Mouse (Mus musculus) small intestine, adult 2 months (tissue): Measurements from ENCODE around the gene Slc10a1. TPM values are rescaled to one million over a fixed set of nuclear protein-coding genes. Genes with fewer than 3 reads are reported as not detected.

ENCODE experiments used
- H3K27ac ChIP-seq: fragments of 200-500 bp; 2 replicates; pipeline ENCODE4 v1.5.1; 2012; ENCODE audit warnings: low read depth, low read length, control low read depth, inconsistent platforms; ENCODE audit not compliant: insufficient read depth
- H3K27me3 ChIP-seq: fragments of 200-500 bp; 2 replicates; pipeline ENCODE4 v1.6.1; 2012; ENCODE audit warnings: mild to moderate bottlenecking, moderate library complexity, low read length, inconsistent platforms; ENCODE audit not compliant: control insufficient read depth, insufficient read depth
- H3K36me3 ChIP-seq: fragments of 200-500 bp; 2 replicates; pipeline ENCODE4 v1.6.1; 2012; ENCODE audit warnings: mild to moderate bottlenecking, low read length, control low read depth, inconsistent platforms; ENCODE audit not compliant: control insufficient read depth, insufficient read depth
- H3K4me1 ChIP-seq: fragments of 200-500 bp; 2 replicates; pipeline ENCODE4 v1.6.1; 2012; ENCODE audit warnings: low read length, inconsistent platforms, mixed read lengths; ENCODE audit not compliant: control insufficient read depth, insufficient read depth, insufficient read length
- H3K4me3 ChIP-seq: fragments of 200-500 bp; 2 replicates; pipeline ENCODE4 v1.5.1; 2012; ENCODE audit warnings: low read depth, mild to moderate bottlenecking, control low read depth, inconsistent platforms, low read length, moderate library complexity
- CTCF ChIP-seq: fragments of 200-500 bp; IDR thresholded peaks from 2 replicates; pipeline ENCODE4 v1.5.1; 2012; ENCODE audit warnings: low read depth, mild to moderate bottlenecking, control low read depth, inconsistent platforms, low read length, moderate library complexity, mixed read lengths; ENCODE audit not compliant: insufficient replicate concordance, insufficient read length; ENCODE audit errors: extremely low read depth
- POLR2A ChIP-seq: fragments of 200-500 bp; IDR thresholded peaks from 2 replicates; pipeline ENCODE4 v1.6.1; 2012; ENCODE audit warnings: low read depth, mild to moderate bottlenecking, control low read depth, inconsistent platforms, low read length, moderate library complexity
- WGBS: fragments of 180-500 bp; shearing (Covaris S2); methylation state at CpG from one replicate; pipeline ENCODE4 v1.1.7; 2018; 5-methylcytosine and 5-hydroxymethylcytosine counted together
- polyA plus RNA-seq: library from polyadenylated mRNA; depleted of rRNA; stranded (reverse); fragments of >200 nt; gene quantifications from 2 replicates; pipeline ENCODE4 v1.2.3, GENCODE M21; 2012; rRNA removed

Gene Slc10a1
- polyA plus RNA-seq, result not detected in 2 replicates

DNA sequence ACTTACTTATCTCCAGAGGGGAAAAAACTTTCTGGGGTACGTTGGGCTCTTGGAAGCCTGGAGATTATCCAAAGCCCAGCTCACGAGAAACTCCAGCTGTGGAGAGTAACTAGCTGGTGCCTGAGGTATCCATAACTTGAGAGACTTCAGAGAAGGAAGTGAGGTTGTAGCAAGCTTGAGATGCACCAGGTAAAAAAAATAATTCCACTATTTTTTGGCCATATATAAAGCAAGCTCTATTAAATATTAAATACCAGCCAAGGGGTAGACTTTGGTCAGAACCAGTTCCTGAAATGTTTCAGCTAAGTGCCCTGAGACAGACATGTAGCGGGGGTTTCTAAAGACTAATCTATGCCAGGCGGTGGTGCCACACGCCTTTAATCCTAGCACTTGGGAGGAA lies at the start of gene Slc10a1:
Gene Slc10a1, minus strand, starts transcription at position 101 of the 400 bp plus-strand sequence.
- TF ChIP-seq POLR2A (no peak), CTCF (no peak)
- no peak within 1 kb of the TSS for H3K27ac ChIP-seq
- H3K4me3 ChIP-seq, result no peak within 1 kb of the TSS
- H3K36me3 ChIP-seq, result no peaks in the 10 kb centered on the region
- 0 out of 2 replicates have a peak, but pooled peaks cover 4% of the 10 kb centered on the region for H3K27me3 ChIP-seq
- 83% methylated on average over 5 of the region's 5 CpGs for WGBS
- H3K4me1 ChIP-seq, result no peaks in the 10 kb centered on the region

DNA sequence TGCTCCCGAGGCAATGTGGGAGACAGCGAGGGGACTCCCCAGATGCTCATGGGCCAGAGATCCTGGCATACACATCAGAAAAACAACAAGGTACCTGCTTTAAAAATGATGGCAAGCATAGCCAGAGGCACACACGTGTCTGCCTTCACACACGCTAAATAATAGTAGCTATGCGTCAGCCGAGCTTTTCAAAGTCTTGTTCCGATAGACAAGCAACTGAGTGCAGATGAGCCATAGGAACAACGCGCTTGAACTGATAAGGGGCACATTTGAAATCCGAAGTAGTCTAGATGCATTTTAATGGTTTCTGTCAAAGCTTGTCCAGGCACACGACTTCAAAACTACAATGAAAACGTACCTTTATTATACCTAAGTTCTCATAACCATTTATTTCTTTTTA lies 49.1 kb upstream of the Slc10a1 start:
- no peak overlapping the region for H3K4me3 ChIP-seq
- no peaks in the 10 kb centered on the region for H3K36me3 ChIP-seq
- H3K27me3 ChIP-seq, result no peaks in the 10 kb centered on the region
- TF ChIP-seq CTCF (no peak), POLR2A (no peak)
- no peak overlapping the region for H3K27ac ChIP-seq
- 92% methylated on average over 12 of the region's 12 CpGs for WGBS
- no peaks in the 10 kb centered on the region for H3K4me1 ChIP-seq

DNA sequence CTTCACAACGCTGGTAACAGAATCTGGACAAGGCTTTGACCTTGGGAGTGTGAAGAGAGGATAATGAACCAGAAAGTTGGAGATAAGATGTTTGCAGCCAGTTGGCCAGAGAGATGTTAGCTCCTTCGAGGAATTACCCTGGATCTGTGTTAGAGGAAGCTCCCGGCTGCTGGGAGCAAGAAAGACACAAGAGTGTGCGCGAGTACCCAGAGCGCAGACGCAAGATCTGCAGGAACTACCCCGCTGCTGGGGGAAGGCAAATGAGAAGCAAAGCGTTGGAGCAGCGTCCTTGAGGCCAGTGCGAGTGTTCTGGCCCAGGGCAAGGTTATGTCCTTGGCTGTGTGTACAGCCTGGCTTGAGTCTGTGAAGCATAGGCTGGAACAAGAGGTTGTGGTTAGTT lies 45.0 kb upstream of the Slc10a1 start:
- Histone ChIP-seq H3K36me3 (no peaks in the 10 kb centered on the region), H3K27me3 (no peaks in the 10 kb centered on the region), H3K4me3 (no peak overlapping the region), H3K4me1 (no peaks in the 10 kb centered on the region), H3K27ac (no peak overlapping the region)
- 67% methylated on average over 11 of the region's 11 CpGs for WGBS
- TF ChIP-seq CTCF (no peak), POLR2A (no peak)

DNA sequence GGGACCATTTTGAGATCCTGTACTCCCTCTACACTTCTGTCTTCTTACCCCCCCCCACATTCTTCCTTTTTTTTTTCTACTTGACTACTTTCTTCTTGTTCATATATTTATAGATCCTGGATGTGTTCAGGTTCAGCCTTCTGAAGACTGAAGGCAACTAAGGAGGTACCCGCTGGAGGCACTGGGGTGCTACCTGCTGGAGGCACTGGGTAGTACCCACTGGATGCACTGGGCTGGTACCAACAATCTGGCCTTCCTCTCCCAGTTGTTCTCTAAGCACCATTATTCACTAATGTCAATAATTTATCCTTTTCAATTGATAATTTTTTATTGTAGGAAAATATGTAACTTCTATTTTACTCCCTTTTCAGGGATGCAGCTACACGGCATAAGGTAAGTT lies 43.5 kb upstream of the Slc10a1 start:
- Histone ChIP-seq H3K27ac (no peak overlapping the region), H3K27me3 (no peaks in the 10 kb centered on the region), H3K36me3 (no peaks in the 10 kb centered on the region), H3K4me1 (no peaks in the 10 kb centered on the region), H3K4me3 (no peak overlapping the region)
- 79% methylated on average over 2 of the region's 2 CpGs for WGBS
- TF ChIP-seq CTCF (no peak), POLR2A (no peak)

DNA sequence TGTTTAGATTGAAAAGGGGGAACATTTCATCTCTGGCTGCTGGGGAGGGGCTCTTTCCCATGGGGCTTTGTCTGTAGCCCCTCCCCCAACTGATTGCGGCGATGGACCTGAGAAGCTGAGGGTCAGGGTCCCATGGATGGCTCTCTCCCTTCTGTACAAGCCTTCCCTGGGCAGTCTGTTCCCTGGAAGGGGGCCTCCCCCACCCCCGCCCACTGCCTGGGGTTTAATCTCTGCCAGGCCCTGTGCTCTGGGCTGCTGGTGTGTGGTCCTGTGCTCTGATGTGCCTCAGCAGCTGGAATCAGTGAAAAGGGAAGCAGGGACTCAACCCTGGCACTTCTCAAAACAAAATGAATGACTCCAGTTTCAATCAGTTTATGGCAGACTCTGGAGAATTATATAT lies 41.3 kb upstream of the Slc10a1 start:
- Histone ChIP-seq H3K27ac (no peak overlapping the region), H3K4me3 (no peak overlapping the region), H3K4me1 (no peaks in the 10 kb centered on the region), H3K36me3 (no peaks in the 10 kb centered on the region), H3K27me3 (no peaks in the 10 kb centered on the region)
- 31% methylated on average over 3 of the region's 3 CpGs for WGBS
- TF ChIP-seq POLR2A, result no peak
- TF ChIP-seq CTCF, result no peak

DNA sequence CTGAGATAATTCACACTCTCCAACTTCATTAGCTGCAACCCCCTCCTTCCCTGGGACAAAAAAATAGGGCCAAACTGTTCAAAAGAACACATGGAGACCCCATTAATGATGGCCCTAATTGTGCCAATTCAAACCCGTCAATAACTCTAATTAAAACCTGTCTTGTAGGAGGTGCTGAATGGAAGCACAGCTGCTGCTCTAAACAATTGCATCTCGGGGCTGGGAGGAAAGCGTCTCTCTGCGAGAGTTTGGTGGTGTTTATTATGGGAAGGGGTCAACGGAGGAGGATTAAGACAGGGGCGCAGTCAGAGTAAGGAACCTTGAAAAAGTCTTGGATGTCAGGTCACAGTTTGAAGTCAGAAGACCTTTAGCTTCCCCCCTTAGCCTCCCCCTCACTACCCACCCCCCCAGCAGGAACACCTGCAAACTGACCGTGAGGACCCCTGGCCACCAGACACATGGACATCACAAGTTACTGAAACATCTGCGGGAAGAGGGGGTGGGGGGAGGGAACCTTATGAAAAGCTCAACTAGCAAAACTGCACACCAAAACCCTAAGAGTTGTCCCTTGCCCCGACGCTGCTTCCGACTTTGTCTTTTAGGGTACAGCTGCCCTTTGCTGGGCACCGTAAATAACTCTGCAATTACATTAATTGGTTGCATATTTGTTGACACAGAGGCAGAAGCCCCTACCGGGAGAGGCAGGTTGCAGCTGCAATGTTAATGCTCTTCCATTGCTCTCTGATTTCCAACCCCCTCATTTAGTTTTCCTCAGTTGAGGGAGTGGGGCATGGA lies 34.5 kb upstream of the Slc10a1 start:
- H3K4me3 ChIP-seq, result no peak overlapping the region
- H3K4me1 ChIP-seq, result no peaks in the 10 kb centered on the region; the same call in 1 of the 2 replicates
- TF ChIP-seq CTCF, result no peak
- no peak for TF ChIP-seq POLR2A
- 63% methylated on average over 13 of the region's 13 CpGs for WGBS
- H3K27ac ChIP-seq, result no peak overlapping the region
- H3K36me3 ChIP-seq, result no peaks in the 10 kb centered on the region
- H3K27me3 ChIP-seq, result peaks cover 8% of the 10 kb centered on the region; the same call in 1 of the 2 replicates

DNA sequence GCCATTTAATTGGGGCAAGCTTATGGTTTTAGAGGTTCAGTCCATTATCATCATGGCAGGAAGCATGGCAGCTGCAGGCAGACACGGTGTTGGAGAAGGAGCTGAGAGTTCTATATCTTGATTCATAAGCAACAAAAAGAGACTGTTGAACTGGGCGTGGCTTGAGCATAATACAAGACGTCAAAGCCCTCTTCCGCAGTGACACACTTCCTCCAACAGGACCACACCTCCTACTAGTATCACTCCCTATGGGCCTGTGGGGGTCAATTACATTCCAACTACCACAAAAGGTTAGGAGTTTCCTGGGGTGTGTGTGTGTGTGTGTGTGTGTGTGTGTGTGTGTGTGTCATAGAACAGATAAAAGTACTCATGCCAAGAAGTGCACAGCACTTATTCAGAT lies 32.4 kb upstream of the Slc10a1 start:
- WGBS, result 30% methylated on average over 4 of the region's 4 CpGs

More for the DNA sequence above, 32.4 kb upstream of the Slc10a1 start:
- H3K27me3 ChIP-seq, result peaks cover 8% of the 10 kb centered on the region; the same call in 1 of the 2 replicates
- H3K27ac ChIP-seq, result no peak overlapping the region
- no peak for TF ChIP-seq POLR2A
- TF ChIP-seq CTCF, result no peak
- H3K36me3 ChIP-seq, result no peaks in the 10 kb centered on the region
- H3K4me1 ChIP-seq, result no peaks in the 10 kb centered on the region; the same call in 1 of the 2 replicates
- no peak overlapping the region for H3K4me3 ChIP-seq
